Mouse (Mus musculus) layer of hippocampus, postnatal 25 days (tissue): ENCODE measurements around the gene Prl3a1. TPM values are rescaled to one million over a fixed set of nuclear protein-coding genes. Genes with fewer than 3 reads are reported as not detected.

Experiments
- DNase-seq, 2 experiments: peaks; one replicate each; pipeline ENCODE4 v3.0.0; 2022; ENCODE audit warnings: mixed read lengths in 2 of 2, low spot score in 1 of 2; ENCODE audit errors: extremely low spot score in 1 of 2
- total RNA-seq, 2 experiments: library from RNA; stranded (reverse); gene quantifications; 2 replicates each; pipeline ENCODE4 v1.2.3; 2021

Gene Prl3a1
- not detected for total RNA-seq

DNA sequence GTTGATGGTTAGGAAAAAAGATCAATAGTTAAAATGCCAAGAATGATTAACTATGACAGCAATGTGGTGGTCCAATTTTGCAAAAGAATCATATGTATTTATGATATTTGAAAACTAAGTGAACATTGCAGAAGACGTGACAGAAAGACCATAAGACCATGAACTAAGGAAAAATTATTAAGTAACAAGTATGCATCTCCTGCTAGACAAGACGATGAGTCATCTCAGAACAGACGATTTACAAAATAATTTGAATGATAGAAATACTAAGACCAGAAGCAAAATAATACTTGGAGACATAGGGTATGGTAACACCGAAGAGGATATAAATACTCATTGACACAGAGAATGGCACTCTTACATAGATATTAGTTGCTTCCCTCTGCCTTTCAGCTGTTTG is at the start of gene Prl3a1:
Gene Prl3a1, plus strand, starts transcription at position 301 of the 400 bp plus-strand sequence.
- no peak for DNase-seq

DNA sequence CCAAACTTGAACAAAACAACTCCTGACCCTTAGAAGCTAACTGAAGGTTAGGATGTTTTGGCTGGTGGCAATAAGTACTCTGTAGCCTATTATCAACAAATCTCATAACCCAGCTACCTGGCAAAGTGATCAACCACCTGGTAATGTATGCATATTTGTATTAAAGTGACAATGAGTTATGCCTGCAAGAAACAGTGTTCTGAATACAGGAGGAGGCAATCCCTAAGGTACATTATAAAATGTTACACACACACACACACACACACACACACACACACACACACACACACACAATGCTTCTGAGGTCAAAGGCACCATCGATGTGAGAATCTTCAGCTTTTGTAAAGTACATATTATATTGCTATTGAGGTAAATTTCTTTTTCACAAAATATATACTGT is 17.7 kb upstream of the Prl3a1 start, which contains the start of gene Prl3b1:
Gene Prl3b1, plus strand, starts transcription at position 301 of the 400 bp plus-strand sequence.
- DNase-seq, result no peak

DNA sequence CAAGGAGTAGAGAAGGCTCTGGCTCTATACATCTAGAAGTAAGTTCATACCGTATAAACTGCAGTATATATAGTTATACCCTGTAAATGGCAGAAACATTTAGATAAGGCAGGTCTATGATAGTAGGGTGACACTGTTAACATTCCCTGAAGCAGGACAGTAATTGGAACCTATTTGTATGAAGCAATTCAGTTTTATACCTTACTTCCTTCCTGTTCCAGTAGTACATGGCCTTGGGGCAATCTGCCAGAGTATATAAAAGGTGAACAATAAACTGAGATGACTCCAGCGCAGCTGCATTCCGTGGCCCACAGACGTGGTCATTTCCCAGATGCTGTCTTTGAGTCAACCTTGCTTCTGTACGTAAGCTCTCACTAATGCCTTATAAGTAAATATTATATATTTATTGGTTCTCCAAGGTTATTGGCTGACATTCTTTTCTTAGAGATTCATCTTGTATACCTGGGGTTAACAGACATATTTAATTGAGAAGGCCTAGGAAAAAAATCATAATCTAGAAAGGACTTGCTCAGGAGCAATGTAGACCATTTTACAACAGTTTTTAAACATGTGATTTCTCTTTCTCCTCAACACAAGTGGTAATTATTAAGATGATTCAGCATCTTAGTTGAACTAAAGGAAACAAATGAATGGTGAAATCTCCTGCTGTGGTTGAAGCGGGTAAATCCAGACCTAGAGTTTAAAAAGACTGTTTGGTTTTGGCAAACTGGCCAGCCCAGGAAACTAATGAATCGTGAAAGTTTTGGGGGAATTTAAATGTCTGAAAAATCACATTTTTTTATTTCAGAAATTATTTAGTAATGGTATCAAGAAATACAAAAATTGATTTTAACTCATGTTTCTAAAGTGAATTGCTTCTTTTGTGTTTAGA is 53.3 kb downstream of the Prl3a1 start, which contains the start of gene Prl6a1:
Gene Prl6a1, plus strand, starts transcription at position 294 of the 892 bp plus-strand sequence.
- DNase-seq, result no peak

Other genes with a start within 250 kb of the Prl3a1 start
- gene Prl, start 201.9 kb upstream of the Prl3a1 start, total RNA-seq, result not detected
- not detected for gene Prl3d1, start 165.2 kb upstream of the Prl3a1 start, total RNA-seq
- not detected for gene Prl3d2, start 137.7 kb upstream of the Prl3a1 start, total RNA-seq
- not detected for gene Prl3d3, start 102.6 kb upstream of the Prl3a1 start, total RNA-seq
- not detected for gene Prl3c1, start 62.8 kb upstream of the Prl3a1 start, total RNA-seq
- gene Prl3b1, start 17.6 kb upstream of the Prl3a1 start, total RNA-seq, result not detected
- gene Prl6a1, start 53.2 kb downstream of the Prl3a1 start, total RNA-seq, result not detected
- gene Prl8a2, start 86.2 kb downstream of the Prl3a1 start, total RNA-seq, result not detected
- gene Prl2b1, start 131.4 kb downstream of the Prl3a1 start, total RNA-seq, result not detected
- gene Prl8a6, start 179.3 kb downstream of the Prl3a1 start, total RNA-seq, result not detected